Mouse (Mus musculus) limb, embryonic 14.5 days (tissue): Measurements from ENCODE around the gene C2cd3. TPM values are rescaled to one million over a fixed set of nuclear protein-coding genes. Genes with fewer than 3 reads are reported as not detected.
A peak's percentile ranks its signal among the peaks of the same experiment; 100 is the strongest.

Experiments
- ATAC-seq: fragments of 200-750 bp; cut with Nextera tagmentation; 2 replicates; pipeline ENCODE4 v1.8.0; 2017; ENCODE audit warnings: low read depth, moderate number of reproducible peaks, moderate TSS enrichment; ENCODE audit not compliant: low FRiP score
- DNase-seq: peaks from one replicate; pipeline ENCODE4 v3.0.0-alpha.2; 2015; ENCODE audit warnings: low spot score
- H3K27ac ChIP-seq: fragments of 300-500 bp; sonication (generic); replicated peaks from 2 replicates; pipeline ENCODE4 v1.5.1; 2014; ENCODE audit warnings: low read depth, mild to moderate bottlenecking, low read length, moderate library complexity, mixed read lengths
- H3K27me3 ChIP-seq: fragments of 300-500 bp; sonication (generic); 2 replicates; pipeline ENCODE4 v1.6.1; 2014; ENCODE audit warnings: low read length, mixed read lengths; ENCODE audit not compliant: control insufficient read depth, insufficient read depth
- H3K36me3 ChIP-seq: fragments of 300-500 bp; sonication (generic); 2 replicates; pipeline ENCODE4 v1.6.1; 2014; ENCODE audit warnings: mild to moderate bottlenecking, low read length, moderate library complexity, mixed read lengths; ENCODE audit not compliant: control insufficient read depth, insufficient read depth
- H3K4me1 ChIP-seq: fragments of 300-500 bp; sonication (generic); 2 replicates; pipeline ENCODE4 v1.6.1; 2014; ENCODE audit warnings: antibody characterized with exemption, low read length, mixed read lengths; ENCODE audit not compliant: control insufficient read depth, insufficient read depth
- H3K4me2 ChIP-seq: fragments of 300-500 bp; sonication (generic); replicated peaks from 2 replicates; pipeline ENCODE4 v1.6.1; 2014; ENCODE audit warnings: low read depth, mild to moderate bottlenecking, low read length, moderate library complexity; ENCODE audit not compliant: severe bottlenecking
- H3K4me3 ChIP-seq: fragments of 300-500 bp; sonication (generic); replicated peaks from 2 replicates; pipeline ENCODE4 v1.5.1; 2014; ENCODE audit warnings: low read length
- H3K9ac ChIP-seq: fragments of 300-500 bp; sonication (generic); 2 replicates; pipeline ENCODE4 v1.6.1; 2014; ENCODE audit warnings: mild to moderate bottlenecking, low read depth, low read length, moderate library complexity; ENCODE audit not compliant: severe bottlenecking
- H3K9me3 ChIP-seq: fragments of 300-500 bp; sonication (generic); 2 replicates; pipeline ENCODE4 v1.6.1; 2016; ENCODE audit warnings: low read length; ENCODE audit not compliant: control insufficient read depth
- POLR2A ChIP-seq: fragments of 200-500 bp; IDR thresholded peaks from 2 replicates; pipeline ENCODE4 v1.8.0; 2012; ENCODE audit warnings: inconsistent platforms, mild to moderate bottlenecking, moderate library complexity, borderline replicate concordance; ENCODE audit not compliant: insufficient read depth, insufficient read length; ENCODE audit errors: extremely low read depth
- WGBS: fragments of 180-500 bp; shearing (Covaris S2); extraction: QIAGEN DNeasy Blood & Tissue Kit; methylation state at CpG from one replicate; pipeline ENCODE4 v1.1.7; 2014; 5-methylcytosine and 5-hydroxymethylcytosine counted together
- polyA plus RNA-seq, 2 experiments: library from polyadenylated mRNA; depleted of rRNA in 1 of 2; stranded (reverse) in 1 of 2; unstranded in 1 of 2; fragments of >200 nt; fragmentation: Nextera tagmentation in 1 of 2; extraction: Ambion mirVana in 1 of 2; gene quantifications; 2 replicates each; pipeline versions ENCODE4 v1.2.1 to v1.2.3; 2012 to 2014

The C2cd3 gene
- polyA plus RNA-seq (2012; rRNA removed) (29.3 and 35.7 TPM in 2 replicates), polyA plus RNA-seq (2014; fragmentation: Nextera tagmentation; extraction: Ambion mirVana) (23.5 and 29.0 TPM in 2 replicates)

- Histone ChIP-seq H3K9me3 (no peaks in the 10 kb centered on the region), H3K4me1 (peaks cover 17% of the 10 kb centered on the region; the same call in 1 of the 2 replicates), H3K36me3 (peaks cover 19% of the 10 kb centered on the region), H3K4me3 (peak within 1 kb of the TSS; percentile 63), H3K9ac (peak within 1 kb of the TSS; percentile 78), H3K27me3 (no peaks in the 10 kb centered on the region), H3K4me2 (peak within 1 kb of the TSS; percentile 51), H3K27ac (peak within 1 kb of the TSS; percentile 92)
- peak; percentile 92; the same call in 1 of the 2 replicates for TF ChIP-seq POLR2A
- DNase-seq (peak; percentile 100), ATAC-seq (peak; percentile 98)
- under 1% methylated on average over 52 of the region's 54 CpGs for WGBS
Measured at GRCm38 (mm10) chr7:100371495-100372451, at the start of gene C2cd3, which contains the start of gene Ppme1. C2cd3 (plus strand) TSS chr7:100372233. Ppme1 (minus strand) TSS chr7:100372307.

- TF ChIP-seq POLR2A: no peak
- Histone ChIP-seq H3K36me3 (peaks cover 40% of the 10 kb centered on the region), H3K9me3 (no peaks in the 10 kb centered on the region), H3K27me3 (no peaks in the 10 kb centered on the region), H3K9ac (no peak overlapping the region), H3K4me1 (no peaks in the 10 kb centered on the region), H3K4me3 (no peak overlapping the region), H3K4me2 (no peak overlapping the region), H3K27ac (no peak overlapping the region)
- DNase-seq (no peak), ATAC-seq (no peak)
- WGBS: 89% methylated on average over 3 of the region's 3 CpGs
Measured at GRCm38 (mm10) chr7:100323721-100324120, 48.3 kb upstream of the C2cd3 start.

GRCm38 (mm10) chr7:100325482-100325881, 46.6 kb upstream of the C2cd3 start:
- no peak overlapping the region for H3K27ac ChIP-seq
- 74% methylated on average over 6 of the region's 6 CpGs for WGBS
- no peaks in the 10 kb centered on the region for H3K27me3 ChIP-seq
- H3K4me1 ChIP-seq: no peaks in the 10 kb centered on the region
- ATAC-seq: no peak
- no peaks in the 10 kb centered on the region for H3K9me3 ChIP-seq
- TF ChIP-seq POLR2A: no peak
- H3K9ac ChIP-seq: no peak overlapping the region
- no peak overlapping the region for H3K4me2 ChIP-seq
- peak; percentile 30 for DNase-seq
- peaks cover 44% of the 10 kb centered on the region for H3K36me3 ChIP-seq
- no peak overlapping the region for H3K4me3 ChIP-seq

- no peak overlapping the region for H3K4me2 ChIP-seq
- TF ChIP-seq POLR2A: no peak
- WGBS: 86% methylated on average over 7 of the region's 7 CpGs
- H3K4me1 ChIP-seq: no peaks in the 10 kb centered on the region
- no peaks in the 10 kb centered on the region for H3K9me3 ChIP-seq
- DNase-seq (no peak), ATAC-seq (no peak)
- no peak overlapping the region for H3K27ac ChIP-seq
- no peaks in the 10 kb centered on the region for H3K27me3 ChIP-seq
- no peak overlapping the region for H3K9ac ChIP-seq
- H3K4me3 ChIP-seq: no peak overlapping the region
- H3K36me3 ChIP-seq: peaks cover 61% of the 10 kb centered on the region
Measured at GRCm38 (mm10) chr7:100327514-100327913, 44.5 kb upstream of the C2cd3 start.

- ATAC-seq (no peak), DNase-seq (no peak)
- WGBS: 94% methylated on average over 4 of the region's 4 CpGs
- TF ChIP-seq POLR2A: no peak
- no peaks in the 10 kb centered on the region for H3K4me1 ChIP-seq
- H3K4me2 ChIP-seq: no peak overlapping the region
- H3K9ac ChIP-seq: no peak overlapping the region
- H3K36me3 ChIP-seq: peaks cover 72% of the 10 kb centered on the region
- H3K27ac ChIP-seq: no peak overlapping the region
- no peaks in the 10 kb centered on the region for H3K27me3 ChIP-seq
- no peaks in the 10 kb centered on the region for H3K9me3 ChIP-seq
- H3K4me3 ChIP-seq: no peak overlapping the region
Measured at GRCm38 (mm10) chr7:100328636-100329035, 43.4 kb upstream of the C2cd3 start.
